Mouse (Mus musculus): ENCODE measurements around the gene Trim17.

Trim17 gene

DNA sequence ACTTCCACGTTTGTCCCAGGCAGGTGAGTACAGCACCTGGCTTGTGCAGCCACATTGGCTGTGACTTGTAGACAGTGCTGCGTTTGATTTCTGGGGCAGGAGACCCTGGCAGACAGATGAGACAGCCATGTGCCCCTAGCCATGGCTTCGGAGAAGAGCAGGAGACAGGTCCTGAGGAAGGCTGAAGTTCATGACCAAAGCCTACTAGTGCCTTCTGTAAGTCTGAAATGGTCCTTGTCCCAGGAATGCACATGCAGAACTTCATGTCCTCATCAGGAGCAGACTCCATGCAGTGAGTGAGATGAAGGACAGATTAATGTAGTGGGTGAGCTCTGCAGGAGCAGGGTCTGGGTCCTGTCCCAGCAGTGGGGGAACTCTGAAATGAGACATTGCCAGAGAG lies 37.4 kb downstream of the Trim17 start:
- DNase-seq (ENCODE audit: low spot score): no peak

DNA sequence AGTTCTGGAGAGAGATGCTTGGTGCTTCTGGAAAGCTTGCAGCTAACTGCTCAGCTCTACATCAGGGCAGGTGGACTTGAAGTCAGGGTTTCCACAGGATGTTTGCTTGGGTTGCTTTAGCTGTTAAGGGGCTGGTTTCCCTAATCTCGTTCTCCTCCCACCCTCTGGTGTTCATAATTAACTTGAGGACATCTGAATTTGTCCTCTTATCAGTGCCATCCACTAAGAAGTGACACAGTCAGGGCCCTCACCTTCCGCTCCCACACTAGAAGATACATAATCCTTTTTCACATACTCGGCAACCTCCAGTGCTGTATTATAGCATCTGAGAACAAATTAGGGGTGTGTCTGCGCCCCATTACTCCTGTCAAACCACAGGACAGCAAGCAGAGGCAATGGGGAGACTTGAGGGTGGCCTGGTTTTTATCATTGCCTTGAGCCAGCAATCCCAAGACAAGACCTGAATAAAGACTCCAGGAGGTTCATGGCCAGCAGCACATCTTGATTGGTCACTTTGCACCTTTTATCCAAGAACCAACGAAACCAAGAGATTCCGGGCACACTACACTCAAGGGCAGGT lies 38.7 kb downstream of the Trim17 start:
- DNase-seq (ENCODE audit: low spot score): no peak

DNA sequence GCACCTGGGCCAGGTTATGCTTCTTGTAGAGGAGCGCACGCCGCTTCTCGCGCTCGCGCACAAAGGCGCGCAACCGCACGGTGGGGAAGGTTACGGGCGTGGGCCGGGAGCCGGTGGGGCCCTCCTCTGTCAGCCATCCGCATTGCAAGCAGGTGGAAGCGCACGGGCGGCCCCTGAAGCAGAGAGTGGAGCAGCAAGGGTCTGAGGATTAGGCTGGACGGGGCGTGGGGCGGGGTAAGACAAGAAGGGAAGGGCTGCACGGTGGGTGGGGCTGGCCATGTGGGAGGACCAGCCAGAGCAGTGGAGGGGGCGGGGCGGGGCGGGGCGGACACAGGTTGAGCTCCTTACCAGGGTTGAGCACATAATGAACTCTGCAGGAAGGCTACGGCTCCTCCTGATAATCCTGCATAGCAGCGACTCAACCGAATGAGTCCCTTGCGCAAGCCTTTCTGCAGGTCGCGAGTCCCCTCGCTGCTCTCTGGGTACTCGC lies 39.9 kb downstream of the Trim17 start:
- DNase-seq (ENCODE audit: low spot score): no peak

DNA sequence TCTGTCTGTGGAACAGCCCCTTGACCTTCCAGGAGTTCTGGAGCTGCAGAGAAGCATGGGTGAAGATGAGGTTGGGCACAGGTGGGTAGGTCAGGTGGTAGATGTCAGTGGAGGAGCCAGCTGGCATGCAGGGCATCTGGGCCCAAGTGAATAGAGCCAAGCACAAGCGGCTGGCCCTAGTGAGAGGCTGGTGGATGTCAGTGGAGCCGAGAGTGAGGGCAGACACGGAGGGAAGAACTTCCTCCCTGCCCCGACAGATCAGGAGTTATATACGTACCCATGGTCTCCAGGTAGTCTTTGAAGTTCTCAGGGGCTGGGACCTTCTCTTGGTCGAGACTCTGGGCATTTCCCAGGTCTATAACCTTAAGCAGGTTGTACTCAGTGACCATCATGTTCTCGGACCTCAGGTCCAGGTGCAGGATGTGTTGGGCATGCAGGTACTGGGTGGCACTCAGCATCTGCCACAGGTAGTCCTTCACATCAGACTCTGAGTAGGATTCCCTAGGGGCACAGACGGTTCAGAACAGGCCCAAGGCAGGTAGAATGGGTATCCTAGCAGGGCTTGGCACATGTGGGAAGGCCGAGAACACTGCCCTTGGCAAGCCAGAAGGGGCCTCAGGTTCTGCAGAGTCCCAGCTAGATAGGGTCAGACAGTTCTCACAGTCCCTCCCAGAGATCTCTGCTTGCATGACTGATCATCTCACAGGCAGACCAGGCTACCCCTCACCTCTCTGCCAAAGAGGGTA lies 40.7 kb downstream of the Trim17 start:
- no peak for DNase-seq (ENCODE audit: low spot score)

DNA sequence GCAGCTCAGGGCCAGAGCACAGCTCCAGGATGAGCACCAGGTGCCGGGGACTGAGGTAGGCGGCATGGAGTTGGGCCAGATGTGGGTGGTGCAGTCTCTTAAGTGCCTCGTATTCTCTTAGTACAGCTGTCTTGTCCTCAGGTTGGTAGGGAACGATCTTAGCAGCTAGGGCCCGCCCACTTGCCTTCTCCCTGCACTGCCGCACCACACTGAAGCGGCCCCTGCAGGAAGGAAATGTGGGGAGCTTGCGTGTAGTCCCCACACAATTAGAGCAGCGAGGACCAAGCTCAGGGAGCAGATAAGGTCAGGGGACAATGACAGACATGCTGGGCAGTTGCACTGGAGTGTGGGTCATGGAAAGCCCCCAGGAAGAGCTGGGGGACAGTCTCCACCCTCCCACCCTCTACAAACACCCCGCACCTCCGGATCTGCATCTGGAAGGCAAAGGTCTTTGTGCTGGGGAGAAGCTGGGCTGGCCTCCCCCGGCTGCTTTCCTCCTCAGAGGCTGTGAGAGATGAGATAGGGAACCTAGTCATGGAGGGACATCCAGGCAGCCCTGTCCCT lies 41.4 kb downstream of the Trim17 start:
- DNase-seq (ENCODE audit: low spot score): no peak

DNA sequence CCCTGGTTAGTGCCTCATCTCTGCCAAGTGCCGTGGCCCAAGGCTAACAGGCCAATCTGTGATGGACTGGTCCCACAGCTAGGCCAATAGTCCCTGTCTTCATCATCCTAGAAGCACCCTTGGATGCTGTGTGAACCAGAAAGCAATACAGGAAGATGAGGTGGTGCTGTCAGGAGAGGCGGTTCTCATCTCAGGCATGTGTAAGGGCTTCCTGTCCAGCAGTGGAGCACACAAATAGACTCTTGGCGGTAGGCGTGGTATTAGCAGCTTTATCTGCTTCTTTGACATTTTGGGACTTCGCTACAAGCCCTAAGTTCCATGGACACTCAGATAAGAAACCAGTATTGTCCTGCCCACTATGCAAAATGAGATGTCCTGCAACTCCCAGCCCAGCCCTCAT lies 43.1 kb downstream of the Trim17 start:
- DNase-seq (ENCODE audit: low spot score): no peak

DNA sequence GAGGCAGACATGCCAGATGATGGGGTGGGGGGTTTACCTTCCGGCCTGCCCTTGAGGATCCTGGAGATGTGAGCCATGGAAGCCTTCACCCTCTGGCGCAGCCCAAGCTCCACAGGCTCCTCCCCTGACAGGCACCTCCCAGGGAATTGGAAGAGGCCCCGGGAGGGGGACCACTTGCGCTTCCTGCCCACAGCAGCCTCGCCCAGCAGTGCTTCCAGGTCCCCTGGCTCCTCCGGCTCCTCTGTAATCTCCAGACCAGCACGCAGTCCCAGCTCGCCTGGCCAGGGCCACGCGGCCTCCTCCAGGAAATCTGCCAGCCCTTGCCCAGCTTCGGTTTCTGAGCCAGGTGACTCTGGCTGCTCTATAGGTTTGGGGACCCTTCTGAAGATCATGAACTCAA lies 44.7 kb downstream of the Trim17 start:
- no peak for DNase-seq (ENCODE audit: low spot score)

DNA sequence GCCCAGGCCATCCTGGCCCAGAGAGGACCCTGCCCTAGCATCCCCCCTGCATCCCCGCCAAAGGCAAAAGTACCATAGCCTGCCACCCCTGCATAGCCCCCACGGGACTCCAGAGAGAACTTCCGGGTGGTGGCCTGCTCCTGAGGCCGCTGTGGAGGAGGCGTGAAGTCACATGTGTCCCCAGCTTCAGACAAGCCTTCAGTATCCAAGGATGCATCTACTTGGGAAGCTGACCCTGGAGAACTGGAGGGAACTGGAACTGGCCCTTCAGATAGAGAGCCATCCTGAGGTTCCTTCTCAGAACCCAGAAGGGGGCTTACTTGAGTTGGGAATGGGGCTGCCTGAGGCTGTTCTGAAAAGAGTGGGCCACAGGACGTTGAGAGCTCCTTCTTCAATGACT lies 45.3 kb downstream of the Trim17 start:
- no peak for DNase-seq (ENCODE audit: low spot score)

DNA sequence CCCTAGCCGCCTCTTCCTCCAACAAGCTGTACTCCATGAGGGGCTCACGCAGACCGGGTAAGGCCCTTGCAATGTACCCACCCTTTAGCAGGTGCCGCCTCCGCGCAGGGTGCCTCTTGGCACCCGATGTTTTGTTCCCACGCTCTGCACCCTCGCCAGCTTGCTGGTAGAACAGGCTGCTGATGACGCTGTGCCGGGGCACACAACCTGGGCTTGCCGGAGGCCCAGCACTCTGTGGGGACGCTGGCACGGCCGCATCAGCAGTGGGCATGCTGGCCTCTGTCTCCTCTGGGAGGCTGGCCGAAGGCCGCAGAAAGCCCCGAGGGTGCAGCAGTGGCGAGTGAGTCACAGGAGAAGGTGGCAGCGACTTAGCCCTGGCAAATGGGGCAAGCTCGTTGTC lies 46.1 kb downstream of the Trim17 start:
- DNase-seq (ENCODE audit: low spot score): no peak

DNA sequence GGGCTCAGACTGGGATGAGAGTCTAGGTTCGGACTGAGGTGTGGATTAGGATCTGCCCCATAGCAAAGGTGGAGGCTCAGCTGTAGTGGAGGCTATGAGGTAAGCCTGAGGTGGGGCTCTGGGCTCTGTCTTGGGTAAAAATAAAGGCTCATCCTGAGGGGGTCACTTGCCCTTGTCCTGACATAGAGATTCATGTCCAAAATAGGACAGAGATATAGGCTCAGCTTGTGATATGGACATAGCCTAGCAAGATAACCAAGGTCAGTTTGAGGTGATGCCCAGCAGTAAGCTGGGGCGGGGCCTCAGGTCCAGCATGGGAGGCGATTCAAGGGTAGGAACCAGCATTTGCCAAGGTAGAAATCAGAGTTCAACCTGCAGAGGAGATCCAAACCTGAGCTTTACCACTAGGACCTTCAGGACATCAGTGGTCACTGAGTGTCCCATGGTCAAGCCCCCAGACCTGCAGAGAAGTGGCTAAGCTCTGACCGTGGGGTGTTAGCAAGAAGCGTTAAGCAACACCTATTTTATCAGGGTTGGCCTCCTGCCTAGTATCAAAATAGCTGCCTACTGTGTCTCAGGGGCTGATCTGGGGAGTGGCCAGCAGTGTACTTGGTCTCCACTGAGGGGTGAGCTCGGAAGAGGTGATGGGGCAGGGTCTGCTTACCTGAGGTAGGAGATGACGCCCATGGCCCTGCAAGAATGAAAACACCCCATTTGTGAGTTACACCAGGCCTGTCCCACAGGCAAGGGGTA lies 48.0 kb downstream of the Trim17 start:
- no peak for DNase-seq (ENCODE audit: low spot score)

DNA sequence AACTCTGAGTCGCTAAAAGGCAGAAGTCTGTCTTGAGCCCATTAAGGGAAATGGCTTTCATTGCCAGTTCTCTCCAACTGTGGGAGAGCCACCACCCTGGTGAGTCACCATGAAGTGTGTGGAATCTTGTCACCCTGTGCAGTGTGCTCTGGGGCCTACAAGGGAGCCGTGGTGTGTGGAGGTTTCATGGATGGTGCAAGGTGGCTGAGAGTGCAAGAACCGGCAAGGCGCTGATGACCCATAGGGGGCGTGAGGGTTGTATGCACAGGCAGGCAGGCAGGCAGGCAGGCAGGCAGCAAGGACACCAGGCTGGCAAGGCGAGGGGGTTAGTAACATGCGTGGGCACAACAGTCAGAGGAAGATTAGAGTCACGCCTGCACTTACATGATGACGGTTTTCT lies 60.6 kb downstream of the Trim17 start:
- DNase-seq (ENCODE audit: low spot score): no peak

Measured in adipocyte (in vitro differentiated cells).